Mouse (Mus musculus) stomach, postnatal 0 days (tissue): ENCODE data around the gene Zfand3. TPM values are rescaled to one million over a fixed set of nuclear protein-coding genes. Genes with fewer than 3 reads are reported as not detected.

Source experiments
- ATAC-seq: fragments of 200-750 bp; cut with Nextera tagmentation; 2 replicates; pipeline ENCODE4 v1.8.0; 2017; ENCODE audit not compliant: low FRiP score, low TSS enrichment
- DNase-seq: peaks from one replicate; pipeline ENCODE4 v3.0.0-alpha.2; 2016; ENCODE audit warnings: low spot score
- H3K27ac ChIP-seq: fragments of 300-500 bp; sonication (generic); replicated peaks from 2 replicates; pipeline ENCODE4 v1.5.1; 2014; ENCODE audit warnings: mild to moderate bottlenecking, control low read depth
- H3K27me3 ChIP-seq: fragments of 300-500 bp; sonication (generic); 2 replicates; pipeline ENCODE4 v1.6.1; 2014; ENCODE audit warnings: low read length; ENCODE audit not compliant: control insufficient read depth, insufficient read depth
- H3K36me3 ChIP-seq: fragments of 300-500 bp; sonication (generic); 2 replicates; pipeline ENCODE4 v1.6.1; 2014; ENCODE audit warnings: low read length, mixed read lengths; ENCODE audit not compliant: control insufficient read depth, insufficient read depth
- H3K4me1 ChIP-seq: fragments of 300-500 bp; sonication (generic); replicated peaks from 2 replicates; pipeline ENCODE4 v1.6.1; 2014; ENCODE audit warnings: antibody characterized with exemption; ENCODE audit not compliant: control insufficient read depth, insufficient read depth
- H3K4me2 ChIP-seq: fragments of 300-500 bp; sonication (generic); replicated peaks from 2 replicates; pipeline ENCODE4 v1.6.1; 2014; ENCODE audit warnings: low read depth, mild to moderate bottlenecking, control low read depth, moderate library complexity
- H3K4me3 ChIP-seq: fragments of 300-500 bp; sonication (generic); 2 replicates; pipeline ENCODE4 v1.5.1; 2014; ENCODE audit warnings: low read depth, low read length, control low read depth
- H3K9ac ChIP-seq: fragments of 300-500 bp; sonication (generic); 2 replicates; pipeline ENCODE4 v1.6.1; 2014; ENCODE audit warnings: mild to moderate bottlenecking, low read length, control low read depth, mixed read lengths
- H3K9me3 ChIP-seq: fragments of 300-500 bp; sonication (generic); 2 replicates; pipeline ENCODE4 v1.6.1; 2016; ENCODE audit warnings: low read length; ENCODE audit not compliant: control insufficient read depth
- CTCF ChIP-seq: IDR thresholded peaks from 2 replicates; pipeline ENCODE4 v1.5.1; 2016; ENCODE audit warnings: antibody characterized with exemption, low read depth, mild to moderate bottlenecking, moderate library complexity
- EP300 ChIP-seq: optimal IDR thresholded peaks from 2 replicates; pipeline ENCODE3; 2016; ENCODE audit warnings: antibody characterized with exemption
- WGBS: fragments of 180-500 bp; shearing (Covaris S2); extraction: QIAGEN DNeasy Blood & Tissue Kit; methylation state at CpG from one replicate; pipeline ENCODE4 v1.1.7; 2014; 5-methylcytosine and 5-hydroxymethylcytosine counted together
- polyA plus RNA-seq: library from polyadenylated mRNA; unstranded; fragments of >200 nt; fragmentation: Nextera tagmentation; extraction: Ambion mirVana; gene quantifications from 2 replicates; pipeline ENCODE4 v1.2.1, GENCODE M21; 2015

The Zfand3 gene
- polyA plus RNA-seq, 1 experiment from 2014 or later, result 35.5 TPM

DNA sequence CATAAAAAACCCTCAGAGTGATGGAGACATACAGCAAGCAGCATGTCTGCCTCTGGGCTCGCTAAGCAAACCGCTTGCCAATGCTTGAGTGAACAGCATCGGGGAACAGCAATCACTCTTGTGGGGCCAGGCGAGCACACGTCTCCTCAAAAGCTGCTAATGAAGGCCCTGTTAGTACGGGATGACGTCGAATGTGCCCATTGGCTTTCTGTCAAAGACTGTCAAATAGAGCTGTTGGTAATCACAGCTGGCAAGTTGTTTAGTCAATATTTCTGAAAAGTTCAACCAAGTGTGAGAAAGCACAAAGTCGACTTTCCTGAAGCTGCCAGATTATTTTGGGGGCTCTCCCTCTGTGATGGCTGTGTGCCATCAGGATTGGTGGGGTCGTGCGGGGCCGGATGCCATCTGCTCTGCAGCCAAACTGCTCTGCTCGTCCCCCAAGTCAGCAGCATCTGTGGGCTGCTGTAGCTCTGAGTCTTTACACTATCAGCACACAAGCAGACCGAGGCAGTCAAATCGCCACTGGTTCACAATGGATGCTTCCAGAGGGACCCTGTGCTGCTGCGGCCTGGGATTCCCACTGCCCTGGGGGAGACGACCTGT, 237.3 kb downstream of the Zfand3 start:
- TF ChIP-seq EP300 (no peak), CTCF (no peak)
- DNase-seq (no peak), ATAC-seq (no peak)
- no peaks in the 10 kb centered on the region for H3K9me3 ChIP-seq
- WGBS, result 48% methylated on average over 17 of the region's 17 CpGs
- H3K27me3 ChIP-seq, result no peaks in the 10 kb centered on the region
- no peak overlapping the region for H3K27ac ChIP-seq
- no peak overlapping the region for H3K9ac ChIP-seq
- 0 out of 2 replicates have a peak, but pooled peaks cover 3% of the 10 kb centered on the region for H3K4me1 ChIP-seq
- H3K4me2 ChIP-seq, result no peak overlapping the region
- no peaks in the 10 kb centered on the region for H3K36me3 ChIP-seq
- no peak overlapping the region for H3K4me3 ChIP-seq

DNA sequence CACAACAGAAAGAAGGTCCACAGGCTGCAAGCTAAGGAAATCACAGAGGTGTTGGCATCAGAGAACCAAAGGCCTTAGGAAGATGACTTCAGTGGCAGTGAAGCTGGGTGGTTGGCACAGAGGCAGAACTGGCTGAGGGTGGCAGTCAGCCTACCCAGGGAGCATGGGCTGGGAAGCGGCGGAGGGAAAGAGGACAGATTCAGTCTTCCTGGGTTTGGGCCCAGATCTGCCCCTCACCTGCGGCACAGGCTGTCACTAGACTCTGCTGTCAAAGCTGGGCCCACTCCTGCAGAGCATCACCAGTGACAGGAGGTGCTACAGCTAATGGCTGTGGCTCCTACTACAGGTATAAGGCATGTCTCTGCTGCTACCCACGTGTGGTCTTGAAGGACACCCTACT, 238.1 kb downstream of the Zfand3 start:
- no peak overlapping the region for H3K9ac ChIP-seq
- WGBS, result 90% methylated on average over 4 of the region's 4 CpGs
- H3K9me3 ChIP-seq, result no peaks in the 10 kb centered on the region
- no peaks in the 10 kb centered on the region for H3K27me3 ChIP-seq
- H3K4me3 ChIP-seq, result no peak overlapping the region
- no peak for ATAC-seq
- H3K4me1 ChIP-seq, result 0 out of 2 replicates have a peak, but pooled peaks cover 3% of the 10 kb centered on the region
- no peak for TF ChIP-seq CTCF
- no peak overlapping the region for H3K4me2 ChIP-seq
- no peaks in the 10 kb centered on the region for H3K36me3 ChIP-seq
- H3K27ac ChIP-seq, result no peak overlapping the region
- DNase-seq, result no peak

DNA sequence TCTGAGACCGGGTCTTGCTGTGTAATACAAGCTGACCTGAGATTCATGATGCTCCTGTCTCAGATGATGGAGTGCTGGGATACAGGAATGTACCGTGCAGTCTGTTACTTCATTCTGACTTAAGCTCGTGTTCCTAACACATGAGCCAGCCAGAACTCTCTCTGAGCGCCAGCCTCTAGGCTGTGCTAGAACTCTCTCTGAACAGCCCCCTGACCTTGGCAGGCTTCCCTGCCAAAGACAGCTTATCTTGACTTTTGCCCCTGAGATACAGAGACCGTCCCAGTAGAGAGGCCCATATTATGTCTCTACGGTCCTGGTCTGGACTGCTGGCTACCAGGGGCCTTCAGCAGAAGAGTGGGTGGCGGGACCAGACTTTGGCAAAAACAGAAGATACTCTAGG, 239.0 kb downstream of the Zfand3 start:
- H3K27me3 ChIP-seq, result no peaks in the 10 kb centered on the region
- no peak overlapping the region for H3K4me3 ChIP-seq
- H3K4me1 ChIP-seq, result 0 out of 2 replicates have a peak, but pooled peaks cover 3% of the 10 kb centered on the region
- no peak overlapping the region for H3K27ac ChIP-seq
- TF ChIP-seq CTCF (peak; percentile 13; the same call in 1 of the 2 replicates), EP300 (no peak)
- ATAC-seq (no peak), DNase-seq (no peak)
- H3K9me3 ChIP-seq, result no peaks in the 10 kb centered on the region
- no peaks in the 10 kb centered on the region for H3K36me3 ChIP-seq
- no peak overlapping the region for H3K4me2 ChIP-seq
- WGBS, result 65% methylated on average over 7 of the region's 7 CpGs
- H3K9ac ChIP-seq, result no peak overlapping the region

DNA sequence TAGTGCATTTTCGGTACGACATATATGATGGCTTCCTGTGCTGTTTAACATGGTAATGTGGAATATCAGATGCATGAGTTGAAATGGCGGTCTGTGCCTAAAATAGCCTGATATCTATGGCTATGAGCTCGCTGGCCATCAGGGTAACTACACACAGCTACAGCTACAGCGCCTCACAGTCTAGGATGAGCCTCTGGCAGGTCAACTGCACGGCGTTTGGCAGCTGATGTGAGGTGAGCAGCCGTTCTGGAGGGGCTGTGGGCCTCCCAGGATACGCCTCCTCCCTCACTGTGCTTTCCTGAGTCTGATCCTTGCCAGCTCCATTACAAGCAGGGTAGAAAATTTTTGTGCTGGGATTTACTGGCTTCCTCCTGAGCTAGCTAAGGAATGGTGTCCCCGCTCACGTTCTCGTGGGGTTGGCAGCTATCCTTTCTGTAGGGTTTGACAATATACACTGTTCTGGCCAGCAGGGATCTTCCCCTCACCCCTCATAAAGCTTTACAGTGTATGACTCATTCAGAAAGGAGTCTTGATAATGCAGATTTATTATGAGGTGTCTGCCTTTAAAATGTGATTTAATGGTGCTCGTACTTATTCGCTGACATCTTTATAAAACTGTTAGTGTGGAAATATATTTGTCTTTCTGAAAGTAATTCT, 240.2 kb downstream of the Zfand3 start:
- Histone ChIP-seq H3K4me1 (no peaks in the 10 kb centered on the region), H3K4me2 (no peak overlapping the region), H3K36me3 (no peaks in the 10 kb centered on the region), H3K4me3 (no peak overlapping the region), H3K27me3 (no peaks in the 10 kb centered on the region), H3K27ac (no peak overlapping the region), H3K9me3 (no peaks in the 10 kb centered on the region), H3K9ac (no peak overlapping the region)
- WGBS, result 56% methylated on average over 14 of the region's 14 CpGs
- TF ChIP-seq EP300 (no peak), CTCF (no peak)
- no peak for ATAC-seq
- DNase-seq, result no peak

DNA sequence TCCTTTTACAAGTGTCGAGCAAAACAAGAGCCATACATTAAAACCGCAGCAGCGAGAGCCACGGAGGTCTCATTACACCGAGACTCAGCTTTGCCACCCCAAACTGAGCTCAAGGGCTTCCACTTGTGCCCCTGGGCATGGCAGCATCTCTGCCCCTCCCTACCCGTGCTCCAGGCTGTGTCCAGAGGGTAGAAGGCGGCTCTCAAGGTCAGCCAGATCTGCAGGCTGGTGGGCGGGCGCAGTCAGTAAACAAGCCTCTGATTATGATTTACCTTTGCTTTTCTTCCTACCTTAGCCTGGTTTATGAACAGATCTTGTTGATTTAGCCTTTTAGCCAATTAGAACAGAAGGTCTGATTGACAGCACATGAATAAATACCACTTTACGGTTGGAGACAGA, 240.8 kb downstream of the Zfand3 start:
- H3K9me3 ChIP-seq, result no peaks in the 10 kb centered on the region
- no peak overlapping the region for H3K9ac ChIP-seq
- H3K27me3 ChIP-seq, result no peaks in the 10 kb centered on the region
- WGBS, result 49% methylated on average over 10 of the region's 10 CpGs
- DNase-seq (peak; percentile 54), ATAC-seq (no peak; the same call in 1 of the 2 replicates)
- H3K4me2 ChIP-seq, result no peak overlapping the region
- no peak for TF ChIP-seq CTCF
- no peak for TF ChIP-seq EP300
- no peak overlapping the region for H3K4me3 ChIP-seq
- H3K4me1 ChIP-seq, result no peaks in the 10 kb centered on the region
- H3K36me3 ChIP-seq, result no peaks in the 10 kb centered on the region
- H3K27ac ChIP-seq, result no peak overlapping the region

DNA sequence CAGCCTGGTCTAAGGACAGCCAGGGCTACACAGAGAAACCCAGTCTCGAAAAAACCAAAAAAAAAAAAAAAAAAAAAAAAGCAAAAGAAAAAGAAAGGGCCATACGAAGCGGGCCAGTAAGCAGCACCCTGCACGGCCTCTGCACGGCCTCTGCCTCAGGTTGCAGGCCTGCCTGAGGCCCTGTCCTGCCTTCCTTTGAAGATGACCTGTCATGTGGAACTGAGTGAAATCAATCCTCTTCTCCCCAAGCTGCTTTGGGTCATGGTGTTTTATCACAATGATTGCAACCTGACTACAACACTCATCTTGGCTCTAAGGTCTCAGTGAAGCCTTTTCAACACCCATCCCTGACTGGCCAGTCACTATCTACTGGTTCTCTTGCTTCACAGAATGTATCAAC, 248.5 kb downstream of the Zfand3 start:
- TF ChIP-seq EP300, result no peak
- TF ChIP-seq CTCF, result no peak
- Histone ChIP-seq H3K4me2 (no peak overlapping the region), H3K4me3 (no peak overlapping the region), H3K9me3 (no peaks in the 10 kb centered on the region), H3K27ac (no peak overlapping the region), H3K4me1 (no peaks in the 10 kb centered on the region), H3K36me3 (no peaks in the 10 kb centered on the region), H3K27me3 (no peaks in the 10 kb centered on the region), H3K9ac (no peak overlapping the region)
- no peak for DNase-seq
- 88% methylated on average over 5 of the region's 5 CpGs for WGBS
- ATAC-seq, result no peak
